Mouse (Mus musculus) gastrocnemius, adult 18-20 months (tissue): ENCODE results near the gene Tbc1d5. TPM values are rescaled to one million over a fixed set of nuclear protein-coding genes. Genes with fewer than 3 reads are reported as not detected.

ENCODE experiments used
- DNase-seq: peaks from one replicate; pipeline ENCODE4 v3.0.0; 2021; ENCODE audit warnings: low spot score
- total RNA-seq, 2 experiments: library from RNA; stranded (reverse); gene quantifications; 2 replicates each; pipeline ENCODE4 v1.2.3; 2021

Tbc1d5 gene
- total RNA-seq, 2 experiments from 2014 or later, result 7.7 to 8.3 TPM

GRCm38 (mm10) chr17:51104294-51104693 is 74.9 kb downstream of the Tbc1d5 start:
- DNase-seq, result no peak

GRCm38 (mm10) chr17:51043869-51044268 is 135.3 kb downstream of the Tbc1d5 start:
- no peak for DNase-seq

- no peak for DNase-seq
Measured at GRCm38 (mm10) chr17:51040861-51041260, 138.3 kb downstream of the Tbc1d5 start.

DNA sequence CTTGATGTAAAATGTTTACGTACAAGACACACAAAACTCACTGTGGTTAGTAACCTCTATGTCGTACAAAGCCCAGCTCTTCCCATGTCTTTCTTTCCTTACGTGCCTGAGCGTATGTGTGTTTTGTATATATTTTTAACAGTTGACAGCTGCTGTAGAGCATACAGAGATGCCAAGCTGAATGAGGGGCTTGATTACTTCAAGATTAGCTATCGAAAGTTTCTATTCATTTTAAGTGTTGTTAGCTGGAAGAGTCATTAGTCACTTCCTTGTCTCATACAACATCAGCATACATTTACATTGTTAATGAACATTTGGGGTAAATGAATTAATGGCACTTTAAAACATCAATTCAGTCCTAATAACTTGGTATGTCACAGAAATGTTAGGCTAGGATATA is 155.9 kb downstream of the Tbc1d5 start:
- no peak for DNase-seq

DNA sequence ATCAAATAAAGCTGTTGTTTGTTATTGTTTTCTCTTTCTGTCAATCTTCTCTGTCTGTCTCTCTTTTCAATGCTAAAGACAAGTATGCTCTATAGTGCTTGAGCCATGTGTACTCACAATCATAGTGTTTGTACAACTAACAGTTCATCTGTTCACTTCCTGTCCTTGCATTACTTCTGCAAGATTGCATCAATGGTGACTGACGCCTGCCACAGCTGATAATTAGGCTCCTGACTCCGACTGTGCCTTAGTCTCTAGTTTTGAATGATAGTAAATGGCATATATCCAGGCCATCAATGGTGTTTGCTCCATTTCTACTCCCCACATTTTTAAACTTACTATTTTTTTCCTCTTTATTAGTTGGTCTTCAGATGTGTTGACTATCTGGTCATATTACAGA is 162.8 kb downstream of the Tbc1d5 start:
- DNase-seq, result no peak

DNA sequence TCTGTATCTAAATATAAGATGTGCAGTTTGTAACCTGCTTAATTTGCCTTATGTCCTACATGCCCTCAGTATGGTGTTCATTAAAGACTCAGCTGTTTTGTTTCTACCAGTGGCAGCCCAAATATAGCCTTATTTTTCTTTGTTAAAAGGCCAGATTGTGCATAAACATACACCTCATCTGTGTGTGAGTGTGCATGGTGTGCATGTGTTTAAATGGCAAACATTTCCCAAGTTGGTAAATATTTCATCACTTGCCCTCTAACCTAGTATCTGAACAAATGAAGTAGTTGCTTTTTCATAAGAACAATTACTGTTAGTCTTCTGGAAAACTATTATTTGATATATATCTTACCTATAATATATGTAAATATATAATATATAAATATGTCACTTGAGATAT is 165.2 kb downstream of the Tbc1d5 start:
- DNase-seq, result no peak

GRCm38 (mm10) chr17:51003179-51003578 is 176.0 kb downstream of the Tbc1d5 start:
- no peak for DNase-seq

DNA sequence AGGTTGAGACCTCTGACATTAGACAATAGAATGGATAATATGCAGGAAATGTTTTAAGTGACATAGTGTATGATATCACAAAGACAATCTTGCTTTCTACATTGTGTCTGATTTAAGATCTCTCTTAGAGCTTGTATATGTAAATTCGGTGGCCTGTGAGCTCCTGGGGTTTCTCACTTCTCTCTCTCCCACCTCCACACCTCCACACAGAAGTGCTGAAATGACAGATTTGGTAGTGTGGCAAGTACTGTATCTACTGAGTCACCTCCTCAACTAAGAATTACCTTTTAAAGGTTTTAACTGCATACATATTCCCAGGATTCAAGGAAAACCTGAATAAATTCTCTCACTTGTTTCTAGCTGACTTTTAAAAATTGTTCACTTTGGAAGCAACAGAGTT is 180.9 kb downstream of the Tbc1d5 start:
- no peak for DNase-seq

DNA sequence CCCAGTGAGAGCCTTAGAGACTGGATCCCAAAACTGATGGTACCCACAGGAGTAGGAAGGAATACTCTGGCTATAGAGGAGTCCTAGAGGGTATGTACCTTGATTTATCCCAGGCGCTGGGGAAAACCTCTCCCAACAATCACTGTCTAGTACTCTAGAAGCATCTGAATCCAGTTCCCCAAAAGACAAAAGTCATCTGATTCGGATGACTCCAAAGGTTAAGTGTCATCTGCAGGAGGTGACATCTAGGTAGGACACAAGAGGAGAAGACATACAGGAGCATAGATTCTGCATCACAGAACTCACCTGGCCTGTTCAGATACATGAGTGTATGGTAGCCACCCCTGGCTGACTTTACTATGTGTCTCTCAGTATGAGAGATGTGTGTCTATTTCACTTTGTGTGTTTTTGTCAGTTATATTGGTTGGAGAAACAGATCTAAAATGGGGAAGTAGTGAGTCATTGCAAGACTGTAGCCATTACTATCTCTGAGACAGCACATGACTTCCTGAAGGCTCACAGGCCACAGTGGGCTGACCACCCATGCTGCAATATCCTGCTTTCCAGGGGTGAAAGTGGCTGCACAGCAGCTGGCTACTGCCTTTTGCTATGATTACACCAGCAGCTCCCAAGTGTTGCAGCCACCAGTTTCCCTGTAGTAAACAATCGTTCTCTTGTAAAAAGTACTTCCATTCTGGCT is 185.7 kb downstream of the Tbc1d5 start:
- DNase-seq, result no peak

DNA sequence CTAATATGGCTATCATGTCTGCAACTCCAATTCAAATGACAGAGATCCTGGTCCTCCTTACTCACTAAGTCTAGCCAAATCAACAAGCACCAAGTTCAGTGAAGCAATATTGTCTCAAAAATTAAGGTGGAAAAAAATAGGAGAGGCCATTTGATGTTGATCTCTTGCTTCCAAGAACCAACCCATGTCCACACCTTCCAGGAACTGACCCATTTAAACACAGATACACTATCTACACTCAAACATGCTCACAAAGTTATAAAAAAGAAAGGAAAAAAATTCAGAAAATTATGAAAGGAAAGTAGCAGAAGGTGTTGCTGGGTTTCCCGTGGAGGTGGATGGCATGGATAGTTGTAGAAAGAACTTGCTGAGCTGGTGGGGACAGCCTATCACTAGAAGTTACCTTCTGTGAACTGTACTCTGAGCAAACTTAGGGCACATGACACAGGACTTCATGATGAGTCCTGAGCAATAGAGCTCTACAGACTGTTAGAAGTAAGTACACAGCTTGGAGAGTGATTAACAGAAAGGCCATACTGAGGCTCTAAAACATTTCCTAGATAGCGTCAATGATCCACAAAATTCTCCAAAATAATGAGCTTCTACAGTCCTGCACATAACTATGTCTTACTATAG is 188.3 kb downstream of the Tbc1d5 start:
- no peak for DNase-seq

- no peak for DNase-seq
Measured at GRCm38 (mm10) chr17:50987935-50988334, 191.2 kb downstream of the Tbc1d5 start.

DNA sequence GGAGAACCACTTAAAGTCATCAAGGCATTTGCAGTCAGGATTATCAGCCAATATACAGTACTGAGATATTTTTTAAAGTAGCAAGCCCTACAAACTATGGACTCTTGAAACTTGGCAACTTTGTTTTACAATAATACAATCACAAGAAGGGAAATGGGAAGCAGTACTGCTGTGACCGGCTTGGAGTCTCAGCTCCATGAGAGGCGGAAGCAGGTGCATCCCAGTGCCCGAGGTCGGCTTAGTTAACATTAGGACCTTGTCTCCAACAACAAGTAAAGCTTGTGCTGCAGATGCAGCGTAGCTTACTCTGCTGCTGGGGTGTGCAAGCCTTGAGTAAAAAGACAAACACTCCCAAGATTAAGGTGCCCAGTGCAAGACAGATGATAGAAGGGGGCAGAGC is 197.2 kb downstream of the Tbc1d5 start:
- DNase-seq, result no peak

GRCm38 (mm10) chr17:50972142-50972541 is 207.0 kb downstream of the Tbc1d5 start:
- no peak for DNase-seq

- DNase-seq, result no peak
Measured at GRCm38 (mm10) chr17:50966147-50966546, 213.0 kb downstream of the Tbc1d5 start.

DNA sequence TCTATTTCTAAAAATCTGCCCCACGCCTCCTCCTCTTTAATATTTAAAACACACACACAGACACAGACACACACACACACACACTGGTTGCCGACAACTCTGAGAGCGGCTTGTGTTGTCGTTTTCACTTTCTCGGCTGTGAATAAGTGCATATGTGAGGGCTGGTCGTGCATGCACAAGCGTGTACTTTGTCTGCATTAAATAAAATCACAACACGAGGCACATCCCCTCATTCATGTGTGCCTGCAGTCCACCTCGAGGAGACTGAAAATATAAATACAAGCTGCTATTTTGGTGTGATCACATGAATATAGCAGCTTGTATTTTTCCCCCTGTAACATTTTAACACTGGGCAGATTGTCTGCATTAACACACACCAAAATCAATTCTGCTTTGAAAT is 224.8 kb downstream of the Tbc1d5 start:
- DNase-seq, result no peak

- no peak for DNase-seq
Measured at GRCm38 (mm10) chr17:50922308-50922707, 256.8 kb downstream of the Tbc1d5 start.

DNA sequence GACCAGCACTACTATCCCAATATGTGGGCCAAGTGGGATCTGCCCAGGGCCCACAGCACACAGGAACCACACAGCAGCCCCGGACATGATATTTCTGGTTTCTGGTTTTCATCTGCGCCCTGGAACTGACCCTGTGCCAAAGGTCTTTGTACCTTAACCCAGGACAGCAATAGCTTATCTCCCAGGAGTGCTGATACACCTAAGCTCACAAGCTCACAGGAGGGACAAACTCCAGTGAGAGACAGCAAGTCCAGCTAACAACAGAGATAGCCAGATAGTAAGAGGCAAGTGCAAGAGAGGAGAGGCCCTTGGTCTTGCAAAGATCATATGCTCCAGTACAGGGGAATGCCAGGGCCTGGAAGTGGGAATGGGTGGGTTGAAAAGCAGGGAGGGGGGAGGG is 263.9 kb downstream of the Tbc1d5 start:
- no peak for DNase-seq

DNA sequence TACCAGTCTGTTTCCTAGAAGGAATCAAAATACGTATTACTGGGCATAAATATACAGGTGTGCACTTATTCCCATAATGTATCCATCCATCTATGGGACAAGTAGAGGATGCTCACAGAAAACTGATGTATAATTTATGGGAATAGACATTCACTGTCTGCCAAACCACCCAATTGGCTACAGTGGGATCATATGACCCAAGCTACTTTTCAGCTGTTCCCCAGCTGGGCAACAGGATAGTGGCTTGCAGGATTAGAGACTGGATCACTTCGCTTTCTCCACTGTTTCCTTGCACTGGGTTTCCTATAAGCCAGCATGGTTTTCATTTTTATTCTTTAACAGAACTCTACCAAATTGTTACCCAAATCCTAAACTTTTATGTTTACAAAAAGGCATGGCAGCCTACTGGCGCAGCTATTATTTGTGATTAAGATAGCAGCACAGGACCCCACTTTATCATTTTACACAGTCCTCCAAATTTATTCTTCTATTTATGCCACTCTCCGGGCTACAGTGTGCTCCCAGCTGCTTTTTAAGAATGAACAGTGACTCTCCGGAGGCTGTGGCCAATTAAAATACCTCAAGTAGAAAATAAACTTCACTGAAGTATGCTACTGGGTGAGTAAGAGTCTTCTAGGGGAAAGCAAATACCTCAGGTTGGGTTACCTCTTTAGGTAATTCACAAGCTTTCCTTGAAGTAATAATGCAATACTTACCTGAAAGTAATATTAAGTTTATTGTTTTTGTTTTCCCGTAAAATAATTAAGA is 270.4 kb downstream of the Tbc1d5 start:
- no peak for DNase-seq

- DNase-seq, result no peak
Measured at GRCm38 (mm10) chr17:50908160-50908559, 271.0 kb downstream of the Tbc1d5 start.

DNA sequence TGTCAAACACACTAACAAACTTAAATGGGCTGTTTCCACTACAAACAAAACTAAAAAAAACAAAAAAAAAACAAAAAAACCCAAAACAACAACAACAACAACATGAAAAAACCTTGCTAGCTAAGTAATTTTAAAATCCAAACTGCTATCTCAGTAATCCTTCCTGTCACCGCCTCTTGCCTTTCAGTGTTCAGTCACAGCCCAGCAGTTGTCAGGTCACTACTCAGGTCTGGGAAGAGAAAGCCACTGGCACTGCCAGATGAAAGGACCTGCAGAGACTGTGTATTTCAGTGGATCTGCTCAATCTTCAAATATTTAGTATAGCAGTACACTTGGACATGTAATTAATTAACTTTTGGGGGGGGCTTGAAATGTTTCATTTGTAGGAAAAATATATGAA is 272.5 kb downstream of the Tbc1d5 start:
- no peak for DNase-seq

DNA sequence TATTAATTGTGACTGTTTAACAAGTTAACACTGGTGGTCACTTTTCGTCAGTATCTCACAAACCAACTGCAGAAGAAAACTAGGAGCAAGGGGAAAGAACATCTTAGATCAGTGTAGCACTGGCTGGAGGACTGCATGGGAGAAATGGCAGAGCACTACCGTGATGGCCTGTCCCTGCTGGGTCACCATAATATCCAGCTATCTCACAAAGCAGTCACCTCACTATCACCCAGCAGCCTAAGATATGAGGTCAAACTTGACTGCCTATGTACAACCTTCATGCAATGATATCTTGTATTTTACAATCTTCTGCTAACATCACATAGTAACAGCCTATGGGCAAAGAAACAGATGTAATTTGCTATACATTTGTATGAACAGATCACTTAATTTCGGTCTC is 274.7 kb downstream of the Tbc1d5 start:
- DNase-seq, result no peak

GRCm38 (mm10) chr17:50897867-50898266 is 281.3 kb downstream of the Tbc1d5 start:
- no peak for DNase-seq

DNA sequence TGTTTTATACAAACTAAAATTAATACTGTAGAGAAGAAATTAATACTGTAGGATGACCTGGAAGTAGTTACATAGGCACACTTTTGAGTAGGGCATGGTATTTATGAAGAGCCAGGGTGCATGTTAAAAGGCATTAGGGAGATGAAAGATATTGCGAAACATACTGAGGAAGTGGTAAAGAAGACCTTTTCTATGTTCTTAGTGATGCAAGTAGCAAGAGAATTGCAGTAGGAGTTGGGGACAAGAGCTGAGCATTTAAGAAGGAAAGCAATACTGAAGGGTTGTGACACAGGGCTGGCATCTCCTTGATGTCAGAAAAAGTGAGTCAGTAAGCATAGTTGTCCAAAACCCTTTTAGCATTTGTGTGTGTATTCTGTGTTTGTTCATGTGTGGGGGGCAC is 289.7 kb downstream of the Tbc1d5 start:
- no peak for DNase-seq
